Mouse (Mus musculus): Measurements from ENCODE around the gene Zcchc13. TPM values are rescaled to one million over a fixed set of nuclear protein-coding genes. Genes with fewer than 3 reads are reported as not detected.
A peak's percentile ranks its signal among the peaks of the same experiment; 100 is the strongest.
"Not testable (repeated sequence)": the region's sequence is repeated elsewhere in the genome, so short reads cannot be mapped to it uniquely, and the experiment has no call there.

Gene Zcchc13
- polyA plus RNA-seq, 1 experiment from 2014 or later = not detected

GRCm38 (mm10) chrX:103638566-103638965 lies 8.2 kb downstream of the Zcchc13 start:
- ChIA-PET POLR2A (no interaction called here), CTCF (interaction anchor here (2.2 kb wide), 1 partner anchor 14 kb away, joined by 7 read pairs; no protein-coding TSS in a partner anchor)
- TF ChIP-seq CTCF (IDR thresholded peaks at IDR 0.05) = no peak
- ATAC-seq = no peak
- no peak for DNase-seq (ENCODE audit: low read depth, low spot score)
- H3K27me3 ChIP-seq = peaks cover 56% of the 10 kb centered on the region
- in situ Hi-C loops (cut with MboI; ENCODE audit: low pct_unique_long_range_greater_than_20kb) = no loop called here

GRCm38 (mm10) chrX:103644301-103644700 lies 13.9 kb downstream of the Zcchc13 start:
- ChIA-PET CTCF (interaction anchor here (1.0 kb wide), 1 partner anchor 9 kb away, joined by 3 read pairs; no protein-coding TSS in a partner anchor), POLR2A (no interaction called here)
- DNase-seq (ENCODE audit: low read depth, low spot score) = no peak
- TF ChIP-seq CTCF (IDR thresholded peaks at IDR 0.05) = no peak
- peaks cover 54% of the 10 kb centered on the region for H3K27me3 ChIP-seq
- ATAC-seq = no peak
- in situ Hi-C loops (cut with MboI; ENCODE audit: low pct_unique_long_range_greater_than_20kb) = no loop called here

GRCm38 (mm10) chrX:103652048-103652447 lies 21.7 kb downstream of the Zcchc13 start:
- peaks cover 22% of the 10 kb centered on the region for H3K27me3 ChIP-seq
- no peak for TF ChIP-seq CTCF (IDR thresholded peaks at IDR 0.05)
- CTCF ChIA-PET = no interaction called here
- POLR2A ChIA-PET = no interaction called here
- in situ Hi-C loops (cut with MboI; ENCODE audit: low pct_unique_long_range_greater_than_20kb) = no loop called here
- ATAC-seq (no peak), DNase-seq (ENCODE audit: low read depth, low spot score) (no peak)

GRCm38 (mm10) chrX:103653021-103653420 lies 22.6 kb downstream of the Zcchc13 start:
- ATAC-seq = peak; percentile 54
- CTCF ChIA-PET = no interaction called here
- H3K27me3 ChIP-seq = peaks cover 16% of the 10 kb centered on the region
- TF ChIP-seq CTCF (IDR thresholded peaks at IDR 0.05) = no peak
- POLR2A ChIA-PET = no interaction called here
- no peak for DNase-seq (ENCODE audit: low read depth, low spot score)
- in situ Hi-C loops (cut with MboI; ENCODE audit: low pct_unique_long_range_greater_than_20kb) = no loop called here

- ChIA-PET CTCF (no interaction called here), POLR2A (no interaction called here)
- TF ChIP-seq CTCF (IDR thresholded peaks at IDR 0.05) = no peak
- in situ Hi-C loops (cut with MboI; ENCODE audit: low pct_unique_long_range_greater_than_20kb) = no loop called here
- H3K27me3 ChIP-seq = peaks cover 9% of the 10 kb centered on the region
- DNase-seq (ENCODE audit: low read depth, low spot score) (no peak), ATAC-seq (no peak)
Measured at GRCm38 (mm10) chrX:103658985-103659384, 28.6 kb downstream of the Zcchc13 start.

GRCm38 (mm10) chrX:103664445-103664844 lies 34.1 kb downstream of the Zcchc13 start:
- ATAC-seq; CTCF ChIA-PET; DNase-seq (ENCODE audit: low read depth, low spot score); POLR2A ChIA-PET: not testable (repeated sequence)
- peaks cover 17% of the 10 kb centered on the region for H3K27me3 ChIP-seq
- in situ Hi-C loops (cut with MboI; ENCODE audit: low pct_unique_long_range_greater_than_20kb) = loop anchor here (5.0 kb wide), 1 partner anchor 73 kb away; no protein-coding TSS in a partner anchor

- no peak for DNase-seq (ENCODE audit: low read depth, low spot score)
- ChIA-PET POLR2A (no interaction called here), CTCF (no interaction called here)
- peaks cover 26% of the 10 kb centered on the region for H3K27me3 ChIP-seq
- in situ Hi-C loops (cut with MboI; ENCODE audit: low pct_unique_long_range_greater_than_20kb) = no loop called here
- no peak for TF ChIP-seq CTCF (IDR thresholded peaks at IDR 0.05)
- no peak for ATAC-seq
Measured at GRCm38 (mm10) chrX:103670245-103670644, 39.9 kb downstream of the Zcchc13 start.

- ATAC-seq = no peak
Measured at GRCm38 (mm10) chrX:103673761-103674160, 43.4 kb downstream of the Zcchc13 start.

GRCm38 (mm10) chrX:103674674-103675073 lies 44.3 kb downstream of the Zcchc13 start:
- H3K27me3 ChIP-seq = peaks cover 26% of the 10 kb centered on the region
- DNase-seq (ENCODE audit: low read depth, low spot score) (peak; percentile 4), ATAC-seq (peak; percentile 44)
- in situ Hi-C loops (cut with MboI; ENCODE audit: low pct_unique_long_range_greater_than_20kb) = no loop called here
- POLR2A ChIA-PET = no interaction called here
- peak; percentile 72 for TF ChIP-seq CTCF (IDR thresholded peaks at IDR 0.05)
- CTCF ChIA-PET = interaction anchor here (0.7 to 1.0 kb wide), 3 partner anchors 23 to 191 kb away, joined by 3 read pairs; no protein-coding TSS in a partner anchor

More at GRCm38 (mm10) chrX:103673761-103674160, 43.4 kb downstream of the Zcchc13 start:
- TF ChIP-seq CTCF (IDR thresholded peaks at IDR 0.05) = no peak
- ChIA-PET POLR2A (no interaction called here), CTCF (no interaction called here)
- H3K27me3 ChIP-seq = peaks cover 26% of the 10 kb centered on the region
- no peak for DNase-seq (ENCODE audit: low read depth, low spot score)
- in situ Hi-C loops (cut with MboI; ENCODE audit: low pct_unique_long_range_greater_than_20kb) = no loop called here

Other genes with a start within 250 kb of the Zcchc13 start
- 0.27 TPM for gene Tsx, start 216.1 kb upstream of the Zcchc13 start, polyA plus RNA-seq (2021)
- not detected for gene Gm26992, start 208.6 kb upstream of the Zcchc13 start, polyA plus RNA-seq (2021)
- gene Slc16a2, start 191.4 kb downstream of the Zcchc13 start, polyA plus RNA-seq (2021) = 3.1 TPM